Mouse (Mus musculus) kidney, postnatal 10 days (tissue): ENCODE results near the gene 2310039H08Rik.

Source experiments
- DNase-seq: peaks from one replicate; pipeline ENCODE4 v3.0.0; 2021; ENCODE audit warnings: mixed read lengths

2310039H08Rik gene

DNA sequence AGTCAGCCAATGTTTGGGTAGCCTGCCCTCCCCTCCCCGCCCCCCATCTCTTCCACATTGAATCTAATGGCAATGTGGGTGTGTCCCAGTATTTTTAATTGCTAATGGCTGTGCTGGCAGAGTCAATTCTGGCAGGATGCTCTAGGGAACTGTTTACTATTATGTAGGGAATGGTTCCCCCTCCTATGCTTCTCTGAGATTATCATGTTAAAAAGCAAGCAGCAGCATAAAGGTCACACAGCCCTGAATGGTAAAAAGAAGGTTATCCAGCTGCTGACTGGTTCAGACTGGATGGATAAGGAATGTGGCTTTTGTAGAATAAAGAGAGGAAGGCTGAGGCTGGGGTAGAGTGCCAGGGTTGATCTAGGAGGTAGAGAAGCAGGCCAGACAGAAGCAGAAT is 40.0 kb downstream of the 2310039H08Rik start:
- no peak for DNase-seq

GRCm38 (mm10) chr17:46813637-46814036 is 41.2 kb downstream of the 2310039H08Rik start:
- DNase-seq = no peak

DNA sequence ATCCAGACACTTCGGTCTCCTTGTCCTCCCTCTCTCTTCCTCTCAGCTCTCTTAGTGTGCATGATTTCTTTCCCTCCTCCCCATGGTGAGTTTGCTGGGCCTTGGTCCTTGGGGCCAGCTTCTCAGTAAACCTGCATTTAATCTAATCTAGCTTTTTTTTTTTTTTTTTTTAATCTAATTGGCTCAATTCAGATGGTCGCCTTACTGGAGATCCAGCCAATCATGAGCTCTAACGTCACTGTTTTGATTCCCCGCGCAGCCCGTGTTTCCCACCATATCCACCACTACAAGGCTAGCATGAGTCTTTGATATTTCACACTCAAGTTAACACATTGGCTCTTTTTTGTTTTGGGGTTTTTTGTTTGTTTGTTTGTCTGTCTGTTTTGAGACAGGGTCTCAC is 42.1 kb downstream of the 2310039H08Rik start:
- DNase-seq = no peak

GRCm38 (mm10) chr17:46816306-46816705 is 43.9 kb downstream of the 2310039H08Rik start:
- no peak for DNase-seq

GRCm38 (mm10) chr17:46817734-46818158 is 45.3 kb downstream of the 2310039H08Rik start:
- no peak for DNase-seq

GRCm38 (mm10) chr17:46820628-46821027 is 48.2 kb downstream of the 2310039H08Rik start:
- DNase-seq = no peak
